Comparison of ENCODE assay signal across 7 mouse cellular contexts in the genomic region with DNA sequence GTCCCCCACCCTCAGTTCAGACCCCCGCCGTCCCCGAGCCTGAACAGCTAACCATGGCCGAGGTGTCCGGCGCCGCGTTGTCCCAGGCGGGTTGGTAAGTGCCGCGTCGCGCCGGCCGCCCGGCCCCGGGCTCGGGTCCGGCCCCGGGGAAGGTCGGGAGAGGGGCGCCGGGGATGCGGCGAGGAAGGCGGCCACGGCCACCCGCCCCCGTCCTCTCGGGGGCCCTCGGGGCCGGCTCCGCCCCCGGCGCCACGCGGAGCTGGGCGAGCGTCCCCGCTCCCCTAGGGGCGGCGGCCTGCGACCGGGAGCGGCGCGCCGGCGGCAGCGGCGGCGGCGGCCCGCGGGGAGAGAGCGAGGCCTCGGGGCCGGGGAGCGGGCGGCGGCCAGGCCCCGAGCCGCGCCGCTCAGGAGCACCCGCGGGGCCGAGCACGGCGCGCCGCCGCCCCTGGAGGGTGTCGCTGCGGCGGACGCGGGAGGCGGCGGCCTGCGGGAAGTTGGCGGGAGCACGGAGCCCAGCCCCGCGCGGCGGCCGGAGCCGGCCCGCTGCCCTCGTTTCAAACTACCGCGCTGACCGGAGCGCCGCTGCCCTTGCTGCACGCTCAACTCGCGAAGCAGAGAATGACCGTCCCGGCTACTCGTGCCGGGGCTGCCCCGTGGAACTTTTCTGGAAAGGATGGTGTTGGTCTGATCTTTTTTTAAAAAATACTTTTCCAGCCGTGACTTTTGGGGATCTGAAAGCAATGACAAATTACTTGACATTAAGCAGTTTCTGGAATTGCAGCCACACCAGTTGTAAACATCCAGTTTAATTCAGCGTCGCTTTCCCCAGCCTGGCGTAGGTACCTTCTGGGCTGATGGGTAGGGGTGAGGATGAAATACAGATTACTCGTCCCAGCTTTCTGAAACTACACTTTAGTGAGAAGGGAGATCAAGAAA. TPM values are rescaled to one million over a fixed set of nuclear protein-coding genes. Genes with fewer than 3 reads are reported as not detected.
DNase-seq lines count a peak whose midpoint lies in the region; ATAC-seq and TF ChIP-seq lines count a peak whose summit lies in the region.

No protein-coding gene starts in this region.

- peak overlapping the region; percentile 98 for H3K27ac ChIP-seq in hindbrain, embryonic 10.5 days
- peak overlapping the region; percentile 95 for H3K27ac ChIP-seq in left cerebral cortex, adult 2 months

- DNase-seq in cerebellum, adult 8-10 months, result peak; percentile 52
- peak; percentile 64 for DNase-seq in hindbrain, embryonic 10.5 days (ENCODE audit: low spot score)
- peak; percentile 54 to 57 for DNase-seq in left cerebral cortex, adult 2 months (ENCODE audit: extremely low spot score in 1 of 2, low spot score in 2 of 2)
- DNase-seq in lung, postnatal 4 days, result peak; percentile 62 to 80
- DNase-seq in right cerebral cortex, postnatal 10 days (ENCODE audit: low spot score in 2 of 2), result peak; percentile 40 to 52

- no peak for TF ChIP-seq CTCF in left cerebral cortex, adult 2 months (IDR thresholded peaks at IDR 0.05)

- H3K4me3 ChIP-seq in hindbrain, embryonic 10.5 days, result peak overlapping the region; percentile 82
- peak overlapping the region; percentile 93 for H3K4me3 ChIP-seq in left cerebral cortex, adult 2 months

- intact Hi-C loops in left cerebral cortex, adult 2 months (cut with DNase I), result loop anchor here (2.0 to 10.0 kb wide), 2 partner anchors 36 to 272 kb away; partner anchors contain the start of gene Diaph3

- no peaks in the 10 kb centered on the region for H3K9me3 ChIP-seq in hindbrain, embryonic 10.5 days

- peaks cover 26% of the 10 kb centered on the region for H3K4me1 ChIP-seq in hindbrain, embryonic 10.5 days (replicated peaks)

- under 1% methylated on average over 109 of the region's 109 CpGs for WGBS in hindbrain, embryonic 10.5 days

- no peaks in the 10 kb centered on the region for H3K27me3 ChIP-seq in hindbrain, embryonic 10.5 days (ENCODE audit: insufficient read depth, poor library complexity, severe bottlenecking)

- H3K36me3 ChIP-seq in hindbrain, embryonic 10.5 days, result no peaks in the 10 kb centered on the region

- ATAC-seq in activated CD4-positive, CD25-positive, alpha-beta regulatory T cell, adult 4 months, result peak; percentile 15
- ATAC-seq in frontal cortex, adult (ENCODE audit: low TSS enrichment), result peak; percentile 41

RNA-seq across cellular contexts. Expression of gene Tdrd3, which starts 0.6 kb away (rescaled TPM):
- polyA plus RNA-seq in activated CD4-positive, CD25-positive, alpha-beta regulatory T cell, adult 4 months (2017; shearing (Covaris generic)), result 10 to 100 TPM; 19.0 to 22.3 TPM
- polyA plus RNA-seq in hindbrain, embryonic 10.5 days (2016; fragmentation: Nextera tagmentation; extraction: Ambion mirVana), result 27.0 and 32.7 TPM in 2 replicates
- total RNA-seq in left cerebral cortex, adult 2 months (2021), result 10 to 100 TPM; 25.1 to 28.5 TPM

Comparison
In these comparisons a context has a peak if more than half of its experiments do, and no peak if none do; other contexts are left out.
1. Peak in every context shown above with its lines: DNase-seq, ATAC-seq, H3K4me3 ChIP-seq and H3K27ac ChIP-seq.